In genomic region chr6:64064704-64065103, GRCm38 (mm10) we compare ENCODE assay signal across 16 mouse cellular contexts.
"Had no signal": no experiment of that assay in that cellular context is flagged by ENCODE, and none has a peak within 500 bp of the region (broad histone marks: within the 10 kb centered on the region; RNA-seq: fewer than 3 reads in every experiment).

No protein-coding gene starts in this region.

- H3K9ac ChIP-seq: limb, embryonic 12.5 days; liver, embryonic 13.5 days; liver, postnatal 0 days; lung, embryonic 15.5 days had no signal

- H3K27me3 ChIP-seq: limb, embryonic 12.5 days; liver, embryonic 13.5 days; lung, embryonic 15.5 days; megakaryocyte, embryonic 14.5 days had no signal

- H3K27ac ChIP-seq: left cerebral cortex, adult 2 months; limb, embryonic 12.5 days; liver, embryonic 13.5 days; lung, embryonic 15.5 days; macrophage had no signal

- H3K36me3 ChIP-seq: limb, embryonic 12.5 days; liver, embryonic 13.5 days; lung, embryonic 15.5 days had no signal

- H3K4me1 ChIP-seq: limb, embryonic 12.5 days; liver, embryonic 13.5 days; lung, embryonic 15.5 days; megakaryocyte, embryonic 14.5 days had no signal

- H3K4me2 ChIP-seq: limb, embryonic 12.5 days; liver, embryonic 13.5 days; lung, embryonic 15.5 days had no signal

- H3K4me3 ChIP-seq: left cerebral cortex, adult 2 months; limb, embryonic 12.5 days; liver, embryonic 13.5 days; lung, embryonic 15.5 days; megakaryocyte, embryonic 14.5 days had no signal

- DNase-seq: kidney, adult 8-10 months; kidney, postnatal 25 days; liver; liver, embryonic 13.5 days; liver, postnatal 0 days; lung, postnatal 14 days; right cerebral cortex, postnatal 4 days; spleen, adult 18-20 months; thymus, adult 18-20 months; thymus, postnatal 14 days had no signal

- ATAC-seq: intestine, embryonic 16.5 days; liver, postnatal 0 days had no signal

- H3K9me3 ChIP-seq: limb, embryonic 12.5 days; liver, embryonic 13.5 days; lung, embryonic 15.5 days; megakaryocyte, embryonic 14.5 days had no signal
